Mouse (Mus musculus) kidney, embryonic 14.5 days (tissue): Measurements from ENCODE around the gene Ctss. TPM values are rescaled to one million over a fixed set of nuclear protein-coding genes. Genes with fewer than 3 reads are reported as not detected.

Experiments used
- ATAC-seq: fragments of 200-750 bp; cut with Nextera tagmentation; 2 replicates; pipeline ENCODE4 v1.8.0; 2017; ENCODE audit warnings: moderate number of reproducible peaks, mild to moderate bottlenecking, moderate TSS enrichment, moderate library complexity; ENCODE audit not compliant: low FRiP score, low TSS enrichment
- H3K27ac ChIP-seq: fragments of 300-500 bp; sonication (generic); 2 replicates; pipeline ENCODE4 v1.5.1; 2014; ENCODE audit warnings: low read depth, mild to moderate bottlenecking, low read length, moderate library complexity, mixed read lengths
- H3K27me3 ChIP-seq: fragments of 300-500 bp; sonication (generic); 2 replicates; pipeline ENCODE4 v1.6.1; 2014; ENCODE audit warnings: mild to moderate bottlenecking, low read length; ENCODE audit not compliant: control insufficient read depth, insufficient read depth
- H3K36me3 ChIP-seq: fragments of 300-500 bp; sonication (generic); 2 replicates; pipeline ENCODE4 v1.6.1; 2014; ENCODE audit warnings: low read length, mixed read lengths; ENCODE audit not compliant: control insufficient read depth, insufficient read depth
- H3K4me1 ChIP-seq: fragments of 300-500 bp; sonication (generic); 2 replicates; pipeline ENCODE4 v1.6.1; 2014; ENCODE audit warnings: low read length, mixed read lengths; ENCODE audit not compliant: control insufficient read depth, insufficient read depth
- H3K4me2 ChIP-seq: fragments of 300-500 bp; sonication (generic); replicated peaks from 2 replicates; pipeline ENCODE4 v1.6.1; 2014; ENCODE audit warnings: low read depth, mild to moderate bottlenecking, low read length
- H3K4me3 ChIP-seq: fragments of 300-500 bp; sonication (generic); 2 replicates; pipeline ENCODE4 v1.5.1; 2014; ENCODE audit warnings: mild to moderate bottlenecking, low read length
- H3K9ac ChIP-seq: fragments of 300-500 bp; sonication (generic); 2 replicates; pipeline ENCODE4 v1.6.1; 2014; ENCODE audit warnings: low read depth, mild to moderate bottlenecking, low read length, moderate library complexity
- H3K9me3 ChIP-seq: fragments of 300-500 bp; sonication (generic); 2 replicates; pipeline ENCODE4 v1.6.1; 2016; ENCODE audit warnings: low read length; ENCODE audit not compliant: control insufficient read depth
- WGBS: fragments of 180-500 bp; shearing (Covaris S2); extraction: QIAGEN DNeasy Blood & Tissue Kit; methylation state at CpG from one replicate; pipeline ENCODE4 v1.1.7; 2014; 5-methylcytosine and 5-hydroxymethylcytosine counted together
- polyA plus RNA-seq: library from polyadenylated mRNA; unstranded; fragments of >200 nt; fragmentation: Nextera tagmentation; extraction: Ambion mirVana; gene quantifications from 2 replicates; pipeline ENCODE4 v1.2.1, GENCODE M21; 2014

The Ctss gene
- polyA plus RNA-seq, 1 experiment from 2014 or later: 12.2 TPM

- Histone ChIP-seq H3K27me3 (no peaks in the 10 kb centered on the region), H3K27ac (no peak overlapping the region), H3K4me2 (no peak overlapping the region), H3K4me1 (no peaks in the 10 kb centered on the region), H3K4me3 (no peak overlapping the region), H3K9me3 (no peaks in the 10 kb centered on the region), H3K9ac (no peak overlapping the region), H3K36me3 (no peaks in the 10 kb centered on the region)
- no peak for ATAC-seq
Measured at GRCm38 (mm10) chr3:95542171-95542570, 15.6 kb downstream of the Ctss start.

- Histone ChIP-seq H3K4me2 (no peak overlapping the region), H3K27ac (no peak overlapping the region), H3K4me3 (no peak overlapping the region), H3K4me1 (no peaks in the 10 kb centered on the region), H3K36me3 (no peaks in the 10 kb centered on the region), H3K9ac (no peak overlapping the region), H3K9me3 (no peaks in the 10 kb centered on the region), H3K27me3 (no peaks in the 10 kb centered on the region)
- WGBS: 67% methylated on average over 7 of the region's 7 CpGs
- ATAC-seq: no peak
Measured at GRCm38 (mm10) chr3:95542981-95543380, 16.4 kb downstream of the Ctss start.

GRCm38 (mm10) chr3:95550176-95550575, 23.6 kb downstream of the Ctss start:
- no peak overlapping the region for H3K4me3 ChIP-seq
- no peak overlapping the region for H3K27ac ChIP-seq
- no peaks in the 10 kb centered on the region for H3K27me3 ChIP-seq
- no peak overlapping the region for H3K9ac ChIP-seq
- no peaks in the 10 kb centered on the region for H3K4me1 ChIP-seq
- no peak for ATAC-seq
- no peak overlapping the region for H3K4me2 ChIP-seq
- WGBS: 81% methylated on average over 1 of the region's 1 CpGs
- no peaks in the 10 kb centered on the region for H3K36me3 ChIP-seq
- H3K9me3 ChIP-seq: no peaks in the 10 kb centered on the region

GRCm38 (mm10) chr3:95553986-95554385, 27.4 kb downstream of the Ctss start:
- Histone ChIP-seq H3K27me3 (no peaks in the 10 kb centered on the region), H3K4me3 (no peak overlapping the region), H3K4me2 (no peak overlapping the region), H3K27ac (no peak overlapping the region), H3K36me3 (no peaks in the 10 kb centered on the region), H3K4me1 (no peaks in the 10 kb centered on the region), H3K9ac (no peak overlapping the region), H3K9me3 (no peaks in the 10 kb centered on the region)
- 54% methylated on average over 3 of the region's 3 CpGs for WGBS
- ATAC-seq: no peak

- no peaks in the 10 kb centered on the region for H3K4me1 ChIP-seq
- H3K4me3 ChIP-seq: no peak within 1 kb of the TSS
- H3K9me3 ChIP-seq: no peaks in the 10 kb centered on the region
- 90% methylated on average over 27 of the region's 27 CpGs for WGBS
- H3K36me3 ChIP-seq: no peaks in the 10 kb centered on the region
- H3K27me3 ChIP-seq: no peaks in the 10 kb centered on the region
- H3K27ac ChIP-seq: no peak within 1 kb of the TSS
- no peak within 1 kb of the TSS for H3K4me2 ChIP-seq
- H3K9ac ChIP-seq: no peak within 1 kb of the TSS
- no peak for ATAC-seq
Measured at GRCm38 (mm10) chr3:95559437-95559836, 32.9 kb downstream of the Ctss start, which contains the start of gene Hormad1. Gene Hormad1 (plus strand): TSS chr3:95559677.

GRCm38 (mm10) chr3:95560738-95561137, 34.2 kb downstream of the Ctss start:
- no peaks in the 10 kb centered on the region for H3K27me3 ChIP-seq
- no peak overlapping the region for H3K27ac ChIP-seq
- H3K4me2 ChIP-seq: no peak overlapping the region
- no peaks in the 10 kb centered on the region for H3K9me3 ChIP-seq
- H3K9ac ChIP-seq: no peak overlapping the region
- H3K4me3 ChIP-seq: no peak overlapping the region
- no peaks in the 10 kb centered on the region for H3K36me3 ChIP-seq
- WGBS: 94% methylated on average over 3 of the region's 3 CpGs
- H3K4me1 ChIP-seq: no peaks in the 10 kb centered on the region
- ATAC-seq: no peak

GRCm38 (mm10) chr3:95561826-95562225, 35.2 kb downstream of the Ctss start:
- 64% methylated on average over 2 of the region's 2 CpGs for WGBS
- ATAC-seq: no peak
- no peaks in the 10 kb centered on the region for H3K9me3 ChIP-seq
- H3K4me2 ChIP-seq: no peak overlapping the region
- no peak overlapping the region for H3K4me3 ChIP-seq
- H3K9ac ChIP-seq: no peak overlapping the region
- no peak overlapping the region for H3K27ac ChIP-seq
- H3K4me1 ChIP-seq: no peaks in the 10 kb centered on the region
- no peaks in the 10 kb centered on the region for H3K27me3 ChIP-seq
- H3K36me3 ChIP-seq: no peaks in the 10 kb centered on the region

GRCm38 (mm10) chr3:95569585-95569984, 43.0 kb downstream of the Ctss start:
- Histone ChIP-seq H3K4me3 (no peak overlapping the region), H3K27me3 (no peaks in the 10 kb centered on the region), H3K4me1 (no peaks in the 10 kb centered on the region), H3K27ac (no peak overlapping the region), H3K9ac (no peak overlapping the region), H3K9me3 (no peaks in the 10 kb centered on the region), H3K36me3 (no peaks in the 10 kb centered on the region), H3K4me2 (no peak overlapping the region)
- ATAC-seq: no peak
- WGBS: 90% methylated on average over 3 of the region's 3 CpGs

GRCm38 (mm10) chr3:95587754-95588603, 61.4 kb downstream of the Ctss start:
- Histone ChIP-seq H3K27ac (peak overlapping the region; percentile 51; the same call in 1 of the 2 replicates), H3K4me1 (0 out of 2 replicates have a peak, but pooled peaks cover 3% of the 10 kb centered on the region), H3K36me3 (peaks cover 10% of the 10 kb centered on the region; the same call in 1 of the 2 replicates), H3K4me2 (peak overlapping the region; percentile 58), H3K9me3 (no peaks in the 10 kb centered on the region), H3K27me3 (no peaks in the 10 kb centered on the region), H3K4me3 (peak overlapping the region; percentile 76), H3K9ac (peak overlapping the region; percentile 23; the same call in 1 of the 2 replicates)
- WGBS: 55% methylated on average over 8 of the region's 8 CpGs
- ATAC-seq: no peak
